Mouse (Mus musculus) limb, embryonic 10.5 days (tissue): ENCODE results near the gene Cyp27a1. TPM values are rescaled to one million over a fixed set of nuclear protein-coding genes. Genes with fewer than 3 reads are reported as not detected.

Source experiments
- DNase-seq: peaks from one replicate; pipeline ENCODE4 v3.0.0-alpha.2; 2017; ENCODE audit warnings: low spot score
- H3K27ac ChIP-seq: fragments of 300-500 bp; sonication (generic); 2 replicates; pipeline ENCODE4 v1.5.1; 2016; ENCODE audit warnings: mild to moderate bottlenecking
- H3K27me3 ChIP-seq: fragments of 300-500 bp; sonication (generic); 2 replicates; pipeline ENCODE4 v1.6.1; 2016; ENCODE audit warnings: low read depth, mild to moderate bottlenecking; ENCODE audit not compliant: poor library complexity, severe bottlenecking
- H3K36me3 ChIP-seq: fragments of 300-500 bp; sonication (generic); 2 replicates; pipeline ENCODE4 v1.6.1; 2016; ENCODE audit warnings: mild to moderate bottlenecking, moderate library complexity
- H3K4me1 ChIP-seq: fragments of 300-500 bp; sonication (generic); 2 replicates; pipeline ENCODE4 v1.6.1; 2016
- H3K4me3 ChIP-seq: fragments of 300-500 bp; sonication (generic); 2 replicates; pipeline ENCODE4 v1.5.1; 2016; ENCODE audit warnings: mild to moderate bottlenecking, moderate library complexity
- H3K9me3 ChIP-seq: fragments of 300-500 bp; sonication (generic); replicated peaks from 2 replicates; pipeline ENCODE4 v1.6.1; 2016; ENCODE audit warnings: mild to moderate bottlenecking
- WGBS: fragments of 180-500 bp; shearing (Covaris S2); methylation state at CpG from one replicate; pipeline ENCODE4 v1.1.7; 2016; 5-methylcytosine and 5-hydroxymethylcytosine counted together
- polyA plus RNA-seq: library from polyadenylated mRNA; unstranded; fragments of >200 nt; fragmentation: Nextera tagmentation; extraction: Ambion mirVana; gene quantifications from 2 replicates; pipeline ENCODE4 v1.2.1, GENCODE M21; 2016

Gene Cyp27a1
- polyA plus RNA-seq, 1 experiment from 2014 or later: 22.8 TPM

DNA sequence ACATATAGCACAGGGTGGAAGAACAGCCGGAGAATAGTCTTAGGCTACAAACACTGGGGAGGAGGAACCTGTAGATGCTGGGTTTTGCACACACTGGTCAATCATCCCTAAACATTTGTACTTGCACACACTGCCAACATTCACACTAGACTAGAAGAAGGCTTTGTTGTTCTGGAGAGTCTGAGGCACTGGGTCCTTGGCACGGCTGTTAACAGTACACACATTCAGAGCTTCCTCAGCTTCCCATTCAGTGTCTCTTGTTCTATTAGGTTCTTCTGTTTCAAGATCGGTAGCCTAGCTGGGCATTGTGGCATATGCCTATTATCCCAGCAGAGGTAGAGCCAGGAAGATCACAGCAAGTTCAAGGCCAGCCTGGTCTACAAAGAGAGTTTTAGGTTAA lies 9.2 kb upstream of the Cyp27a1 start:
- no peak overlapping the region for H3K27ac ChIP-seq
- 85% methylated on average over 3 of the region's 3 CpGs for WGBS
- peaks cover 42% of the 10 kb centered on the region for H3K36me3 ChIP-seq
- no peaks in the 10 kb centered on the region for H3K27me3 ChIP-seq
- no peak for DNase-seq
- H3K4me1 ChIP-seq: no peaks in the 10 kb centered on the region
- no peak overlapping the region for H3K4me3 ChIP-seq
- H3K9me3 ChIP-seq: no peaks in the 10 kb centered on the region

DNA sequence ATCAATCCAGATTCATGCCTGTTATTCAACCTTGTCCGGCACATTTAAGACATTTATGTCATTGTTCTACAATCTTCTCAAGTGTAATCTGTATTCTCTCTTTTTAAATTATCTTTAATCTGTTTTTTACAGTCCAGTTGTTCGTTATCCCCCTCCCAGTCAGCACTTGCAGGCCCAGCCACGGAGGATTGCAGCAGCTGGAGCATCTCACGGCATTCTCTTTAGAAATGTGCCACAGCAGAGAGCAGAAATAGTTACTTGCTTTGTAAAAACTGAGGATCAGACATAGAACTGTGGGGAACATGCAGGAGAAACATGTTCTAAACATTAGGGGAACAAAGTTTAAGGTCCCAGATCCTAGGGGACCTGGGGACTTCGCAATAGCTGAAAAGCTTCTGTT lies 8.4 kb upstream of the Cyp27a1 start:
- no peak overlapping the region for H3K4me3 ChIP-seq
- H3K27me3 ChIP-seq: no peaks in the 10 kb centered on the region
- no peaks in the 10 kb centered on the region for H3K4me1 ChIP-seq
- no peaks in the 10 kb centered on the region for H3K9me3 ChIP-seq
- 77% methylated on average over 5 of the region's 5 CpGs for WGBS
- no peak overlapping the region for H3K27ac ChIP-seq
- no peak for DNase-seq
- peaks cover 34% of the 10 kb centered on the region for H3K36me3 ChIP-seq

DNA sequence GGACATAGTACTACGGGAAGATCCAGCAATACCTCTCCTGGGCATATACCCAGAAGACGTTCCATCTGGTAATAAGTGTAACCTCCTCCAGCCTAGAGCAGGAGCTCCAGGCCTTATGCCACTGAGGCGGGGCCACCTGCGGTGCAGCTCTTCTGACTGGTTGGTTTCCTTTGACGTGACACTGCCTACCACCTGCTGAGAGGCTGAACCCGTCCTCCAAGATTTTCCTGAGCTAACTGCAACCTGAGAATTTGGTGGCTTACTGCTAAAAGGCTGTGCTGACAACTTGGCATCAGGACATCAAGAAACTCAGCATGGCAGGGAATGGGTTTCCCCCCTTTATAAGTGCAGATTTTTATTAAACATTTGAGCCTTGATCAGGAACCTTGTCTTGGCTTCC lies 3.8 kb upstream of the Cyp27a1 start:
- 38% methylated on average over 6 of the region's 6 CpGs for WGBS
- H3K27ac ChIP-seq: no peak overlapping the region
- DNase-seq: no peak
- H3K4me3 ChIP-seq: no peak overlapping the region
- peaks cover 17% of the 10 kb centered on the region for H3K4me1 ChIP-seq
- no peaks in the 10 kb centered on the region for H3K27me3 ChIP-seq
- no peaks in the 10 kb centered on the region for H3K9me3 ChIP-seq
- H3K36me3 ChIP-seq: no peaks in the 10 kb centered on the region

DNA sequence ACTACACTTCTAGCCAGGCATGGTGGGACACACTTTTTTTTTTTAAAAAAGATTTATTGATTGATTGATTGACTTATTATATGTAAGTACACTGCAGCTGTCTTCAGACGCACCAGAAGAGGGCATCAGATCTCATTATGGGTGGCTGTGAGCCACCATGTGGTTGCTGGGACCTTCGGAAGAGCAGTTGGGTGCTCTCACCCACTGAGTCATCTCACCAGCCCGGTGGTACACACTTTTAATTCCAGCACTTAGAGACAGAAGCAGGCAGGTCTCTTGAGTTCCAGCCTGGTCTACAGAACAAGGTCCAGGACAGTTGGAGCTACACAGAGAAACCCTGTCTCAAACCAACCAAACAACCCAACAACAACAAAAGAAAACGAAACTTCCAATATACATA lies 1.3 kb upstream of the Cyp27a1 start:
- Histone ChIP-seq H3K4me1 (peaks cover 39% of the 10 kb centered on the region), H3K27ac (no peak overlapping the region), H3K4me3 (no peak overlapping the region), H3K27me3 (no peaks in the 10 kb centered on the region), H3K9me3 (no peaks in the 10 kb centered on the region), H3K36me3 (no peaks in the 10 kb centered on the region)
- WGBS: 76% methylated on average over 4 of the region's 4 CpGs
- no peak for DNase-seq

DNA sequence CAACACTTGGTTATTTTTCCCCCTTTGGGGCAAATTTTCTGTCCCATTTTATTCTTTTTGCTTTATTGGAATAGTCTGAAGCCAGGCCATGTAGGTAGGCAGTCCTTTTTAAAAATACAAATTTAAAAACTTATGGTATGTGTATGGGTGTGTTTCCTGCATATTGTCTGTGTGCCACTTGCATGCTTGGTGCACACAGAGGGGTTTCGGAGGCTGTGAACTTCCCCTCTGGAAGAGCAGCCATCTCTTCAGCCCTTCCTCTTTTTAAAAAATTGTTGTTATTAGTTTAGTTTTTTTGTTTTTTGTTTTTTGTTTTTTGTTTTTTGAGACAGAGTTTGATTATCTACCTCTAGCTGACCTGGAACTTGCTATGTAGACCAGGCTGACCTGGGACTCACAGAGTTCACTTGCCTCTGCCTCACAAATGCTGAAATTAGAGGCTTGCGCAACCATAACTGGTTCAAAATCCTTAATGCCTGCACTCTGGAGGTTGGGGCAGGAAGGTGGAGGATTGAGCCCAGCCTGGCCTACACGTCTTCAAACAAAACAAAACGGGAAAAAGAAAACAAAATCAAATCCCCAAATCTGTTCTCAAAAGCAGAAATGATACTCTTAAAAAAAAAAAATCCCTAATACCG lies 794 bp upstream of the Cyp27a1 start:
- Histone ChIP-seq H3K36me3 (no peaks in the 10 kb centered on the region), H3K9me3 (no peaks in the 10 kb centered on the region), H3K27ac (peak overlapping the region; percentile 91), H3K4me3 (peak overlapping the region; percentile 64), H3K27me3 (no peaks in the 10 kb centered on the region), H3K4me1 (peaks cover 39% of the 10 kb centered on the region)
- DNase-seq: no peak
- 40% methylated on average over 5 of the region's 5 CpGs for WGBS

DNA sequence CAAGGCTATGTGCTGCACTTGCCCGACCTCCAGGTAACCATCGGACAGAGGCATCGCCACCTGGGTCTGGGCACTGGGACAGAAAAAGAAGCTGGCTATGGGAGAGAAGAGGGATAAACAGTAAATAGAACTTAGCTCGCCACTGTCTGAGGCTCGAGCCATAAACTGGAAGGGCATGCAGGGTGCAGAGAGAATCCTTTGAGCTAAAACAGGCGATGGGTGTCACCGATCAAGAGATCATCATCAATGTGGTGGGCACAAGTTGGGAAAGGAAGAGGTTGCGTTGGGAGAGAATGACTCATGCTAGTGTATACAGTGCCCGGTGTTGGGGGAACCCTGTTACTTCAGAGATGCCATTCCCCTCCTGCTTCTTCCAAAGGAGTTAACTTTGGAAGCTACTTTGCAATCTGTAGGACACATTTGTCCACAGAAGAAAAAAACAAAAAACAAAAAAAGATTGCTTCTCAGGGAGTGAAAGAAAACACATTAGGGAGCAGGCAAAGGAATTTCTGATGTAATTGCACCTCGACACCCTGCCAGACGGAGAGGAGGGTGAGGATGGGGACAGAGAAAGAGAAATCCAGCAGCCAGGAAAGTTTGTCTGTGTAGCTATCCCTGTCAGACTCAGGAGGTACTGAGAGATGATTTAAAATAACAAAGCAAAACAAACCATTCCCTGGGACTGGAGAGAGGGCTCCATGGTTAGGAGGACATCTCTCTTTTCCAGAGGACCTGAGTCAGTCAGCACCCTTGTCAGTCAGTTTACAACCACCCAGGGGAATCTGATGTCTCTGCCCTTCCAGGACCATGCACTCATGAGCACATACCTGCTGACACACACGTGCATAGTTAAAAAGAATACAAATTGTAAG lies 721 bp downstream of the Cyp27a1 start:
- H3K4me3 ChIP-seq: peak overlapping the region; percentile 64
- DNase-seq: no peak
- H3K9me3 ChIP-seq: no peaks in the 10 kb centered on the region
- H3K27me3 ChIP-seq: no peaks in the 10 kb centered on the region
- peak overlapping the region; percentile 91 for H3K27ac ChIP-seq
- WGBS: 23% methylated on average over 12 of the region's 12 CpGs
- 0 out of 2 replicates have a peak, but pooled peaks cover 1% of the 10 kb centered on the region for H3K36me3 ChIP-seq
- peaks cover 49% of the 10 kb centered on the region for H3K4me1 ChIP-seq

DNA sequence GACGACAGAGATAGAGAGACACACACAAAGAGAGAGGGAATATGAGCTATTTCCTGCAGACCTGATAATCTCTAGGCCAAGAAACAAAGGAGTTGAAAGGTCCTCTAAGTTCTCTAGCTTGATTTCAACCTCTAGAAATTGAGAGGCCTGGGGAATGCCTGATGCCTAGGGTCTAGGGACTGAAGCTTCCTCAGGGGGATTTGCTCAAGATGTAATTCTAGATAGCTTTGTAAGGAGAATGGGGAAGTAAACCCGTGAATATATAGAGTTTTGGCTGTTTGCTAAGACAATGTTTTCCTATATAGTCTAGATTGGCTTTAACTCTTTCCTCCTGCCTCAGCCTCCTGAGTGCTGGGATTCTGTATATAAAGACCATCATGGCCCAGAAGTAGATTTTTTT lies 1.6 kb downstream of the Cyp27a1 start:
- H3K36me3 ChIP-seq: 0 out of 2 replicates have a peak, but pooled peaks cover 2% of the 10 kb centered on the region
- 43% methylated on average over 2 of the region's 2 CpGs for WGBS
- no peaks in the 10 kb centered on the region for H3K9me3 ChIP-seq
- DNase-seq: no peak
- peak overlapping the region; percentile 64 for H3K4me3 ChIP-seq
- peaks cover 51% of the 10 kb centered on the region for H3K4me1 ChIP-seq
- no peaks in the 10 kb centered on the region for H3K27me3 ChIP-seq
- peak overlapping the region; percentile 91 for H3K27ac ChIP-seq

DNA sequence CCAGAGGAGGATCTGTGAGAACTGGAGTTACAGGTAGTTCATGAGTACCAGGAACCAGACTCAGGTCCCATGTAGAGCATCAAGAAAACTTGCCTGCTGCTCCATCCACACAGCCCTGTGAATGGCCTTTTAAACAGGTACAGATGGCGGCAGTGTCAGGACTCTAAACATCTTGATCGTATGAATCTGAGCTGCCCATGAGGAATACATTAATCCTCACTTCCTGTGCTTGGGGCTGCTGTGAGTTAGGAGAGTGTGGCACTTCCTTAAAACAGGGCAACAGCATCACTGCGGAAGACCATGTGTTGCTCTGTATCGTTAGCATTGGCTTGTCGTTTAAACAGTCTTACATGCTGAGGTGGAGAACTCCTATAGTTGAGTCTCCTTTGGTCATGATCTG lies 2.1 kb downstream of the Cyp27a1 start:
- Histone ChIP-seq H3K27ac (peak overlapping the region; percentile 91), H3K4me3 (peak overlapping the region; percentile 64), H3K36me3 (0 out of 2 replicates have a peak, but pooled peaks cover 2% of the 10 kb centered on the region), H3K27me3 (no peaks in the 10 kb centered on the region), H3K4me1 (peaks cover 51% of the 10 kb centered on the region), H3K9me3 (no peaks in the 10 kb centered on the region)
- DNase-seq: peak; percentile 79
- 15% methylated on average over 5 of the region's 5 CpGs for WGBS

DNA sequence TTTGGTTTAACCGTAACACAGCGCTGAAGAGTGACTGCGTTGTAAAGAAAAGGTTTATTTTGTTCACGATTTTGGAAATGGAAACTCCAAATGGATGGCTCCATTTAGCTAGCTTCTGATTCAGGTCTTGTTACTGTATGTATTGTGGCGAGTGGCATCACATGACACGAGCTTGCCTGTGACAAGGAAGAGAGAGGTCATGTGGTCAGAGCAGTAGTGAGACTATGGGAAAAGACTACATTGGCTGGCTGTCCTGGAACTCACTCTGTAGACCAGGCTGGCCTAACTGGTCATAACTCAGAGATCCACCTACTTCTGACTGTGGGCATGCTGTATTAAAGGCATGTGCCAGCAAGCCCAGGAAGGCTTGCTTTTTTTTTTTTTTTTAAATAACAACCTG lies 2.5 kb downstream of the Cyp27a1 start:
- Histone ChIP-seq H3K27me3 (no peaks in the 10 kb centered on the region), H3K4me1 (peaks cover 52% of the 10 kb centered on the region), H3K9me3 (no peaks in the 10 kb centered on the region), H3K4me3 (peak overlapping the region; percentile 14; the same call in 1 of the 2 replicates), H3K36me3 (0 out of 2 replicates have a peak, but pooled peaks cover 2% of the 10 kb centered on the region), H3K27ac (peak overlapping the region; percentile 91)
- 82% methylated on average over 6 of the region's 6 CpGs for WGBS
- no peak for DNase-seq

DNA sequence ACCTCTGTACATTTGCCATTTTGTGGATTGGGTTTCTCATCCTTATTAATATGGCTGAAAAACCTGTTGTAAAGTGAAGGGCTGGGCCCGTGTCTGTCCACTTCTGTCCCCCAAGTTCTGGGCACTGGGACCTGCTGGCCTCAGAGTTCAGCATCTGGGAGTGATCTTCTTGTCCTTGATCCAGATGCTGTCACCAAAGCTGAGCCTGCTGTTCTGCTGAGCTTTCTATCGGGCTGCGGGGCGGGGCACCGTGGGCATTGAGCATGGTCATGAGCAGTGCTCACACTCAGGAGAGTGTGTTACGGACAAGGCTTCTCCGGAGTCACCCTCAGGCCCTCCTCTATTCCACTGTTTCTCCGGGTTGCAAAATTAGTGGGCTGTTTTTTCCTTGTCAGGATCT lies 4.7 kb downstream of the Cyp27a1 start:
- 77% methylated on average over 8 of the region's 8 CpGs for WGBS

DNA sequence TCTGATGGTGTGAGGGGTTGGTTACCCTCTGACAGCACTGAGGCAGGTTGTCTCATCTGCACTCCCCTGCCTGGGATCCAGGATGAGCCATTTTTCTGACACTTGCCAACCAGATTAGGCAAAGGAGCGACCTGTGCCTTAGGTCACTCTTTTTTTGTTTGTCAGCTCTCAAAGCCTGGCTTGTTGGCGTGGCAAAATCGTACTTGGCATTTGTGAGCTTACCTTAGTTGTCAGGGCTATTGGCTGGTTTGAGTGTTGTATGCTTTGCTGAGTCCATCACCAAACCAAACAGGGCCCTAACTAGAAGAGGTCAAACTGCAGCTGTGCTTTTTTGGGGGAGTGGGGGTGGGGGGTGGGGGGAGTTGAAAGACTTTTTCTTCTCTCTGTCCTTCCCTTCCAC lies 5.9 kb downstream of the Cyp27a1 start:
- H3K36me3 ChIP-seq: peaks cover 9% of the 10 kb centered on the region; the same call in 1 of the 2 replicates
- 70% methylated on average over 3 of the region's 3 CpGs for WGBS
- H3K4me1 ChIP-seq: peaks cover 40% of the 10 kb centered on the region
- no peak overlapping the region for H3K27ac ChIP-seq
- H3K9me3 ChIP-seq: no peaks in the 10 kb centered on the region
- no peak overlapping the region for H3K4me3 ChIP-seq
- DNase-seq: no peak
- no peaks in the 10 kb centered on the region for H3K27me3 ChIP-seq

More for the DNA sequence above, 4.7 kb downstream of the Cyp27a1 start:
- Histone ChIP-seq H3K4me3 (no peak overlapping the region), H3K4me1 (peaks cover 50% of the 10 kb centered on the region), H3K27ac (no peak overlapping the region), H3K36me3 (peaks cover 8% of the 10 kb centered on the region; the same call in 1 of the 2 replicates), H3K9me3 (no peaks in the 10 kb centered on the region), H3K27me3 (no peaks in the 10 kb centered on the region)
- DNase-seq: no peak

DNA sequence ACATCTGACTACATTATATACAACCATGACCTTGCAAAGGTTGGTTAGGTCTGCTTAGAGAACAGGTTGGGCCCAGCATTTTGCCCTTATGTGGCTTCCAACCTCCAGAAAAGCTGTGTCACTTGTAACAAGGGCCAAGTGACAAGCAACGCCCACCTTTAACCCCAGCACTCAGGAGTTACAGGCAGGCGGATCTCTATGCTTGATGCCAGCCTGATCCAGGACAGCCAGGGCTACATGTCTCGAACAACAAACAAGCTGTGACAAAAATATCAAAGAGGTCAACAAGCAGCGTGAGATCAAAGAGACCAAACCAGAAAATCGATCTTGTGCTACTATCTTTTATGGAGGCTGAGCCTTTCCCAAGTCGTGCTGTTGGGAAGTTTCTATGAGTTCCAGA lies 8.3 kb downstream of the Cyp27a1 start:
- H3K36me3 ChIP-seq: peaks cover 9% of the 10 kb centered on the region; the same call in 1 of the 2 replicates
- H3K4me3 ChIP-seq: no peak overlapping the region
- H3K27ac ChIP-seq: no peak overlapping the region
- no peaks in the 10 kb centered on the region for H3K27me3 ChIP-seq
- H3K4me1 ChIP-seq: peaks cover 16% of the 10 kb centered on the region
- H3K9me3 ChIP-seq: no peaks in the 10 kb centered on the region
- WGBS: 70% methylated on average over 6 of the region's 6 CpGs
- DNase-seq: no peak

DNA sequence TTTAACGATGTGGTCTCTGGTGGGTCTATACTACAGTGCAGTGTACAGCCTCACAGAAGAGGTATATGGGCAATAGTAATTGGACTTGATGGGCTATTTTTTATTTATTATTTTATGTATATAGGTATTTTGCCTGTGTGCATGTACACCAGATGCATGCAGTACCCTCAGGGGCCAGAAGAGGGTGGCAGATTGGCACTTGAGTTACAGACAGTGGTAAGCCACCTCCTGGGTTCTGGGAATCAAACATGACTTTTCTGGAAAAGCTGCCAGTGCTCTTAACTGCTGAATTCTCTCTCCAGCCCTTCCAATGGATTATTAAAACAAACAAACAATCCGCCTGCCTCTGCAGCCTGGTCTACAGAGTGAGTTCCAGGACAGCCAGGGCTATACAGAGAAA lies 10.4 kb downstream of the Cyp27a1 start:
- DNase-seq: peak; percentile 46
- H3K27me3 ChIP-seq: no peaks in the 10 kb centered on the region
- 74% methylated on average over 2 of the region's 2 CpGs for WGBS
- H3K36me3 ChIP-seq: peaks cover 9% of the 10 kb centered on the region; the same call in 1 of the 2 replicates
- H3K27ac ChIP-seq: no peak overlapping the region
- peaks cover 9% of the 10 kb centered on the region; the same call in 1 of the 2 replicates for H3K4me1 ChIP-seq
- no peaks in the 10 kb centered on the region for H3K9me3 ChIP-seq
- H3K4me3 ChIP-seq: no peak overlapping the region
